Mouse (Mus musculus): ENCODE results near the gene Rfx8. TPM values are rescaled to one million over a fixed set of nuclear protein-coding genes. Genes with fewer than 3 reads are reported as not detected.

Rfx8 gene
- total RNA-seq, 1 experiment from 2014 or later, result 0.65 TPM

- peak; percentile 12 to 56; a peak in 1 of 4 replicates for ATAC-seq (replicated peaks in 1 of 2; ENCODE audit: insufficient read depth in 1 of 2, low FRiP score in 2 of 2, low TSS enrichment in 1 of 2, low read depth in 1 of 2, poor library complexity in 2 of 2, severe bottlenecking in 2 of 2)
Measured at GRCm38 (mm10) chr1:39636196-39636595, 84.6 kb downstream of the Rfx8 start.

DNA sequence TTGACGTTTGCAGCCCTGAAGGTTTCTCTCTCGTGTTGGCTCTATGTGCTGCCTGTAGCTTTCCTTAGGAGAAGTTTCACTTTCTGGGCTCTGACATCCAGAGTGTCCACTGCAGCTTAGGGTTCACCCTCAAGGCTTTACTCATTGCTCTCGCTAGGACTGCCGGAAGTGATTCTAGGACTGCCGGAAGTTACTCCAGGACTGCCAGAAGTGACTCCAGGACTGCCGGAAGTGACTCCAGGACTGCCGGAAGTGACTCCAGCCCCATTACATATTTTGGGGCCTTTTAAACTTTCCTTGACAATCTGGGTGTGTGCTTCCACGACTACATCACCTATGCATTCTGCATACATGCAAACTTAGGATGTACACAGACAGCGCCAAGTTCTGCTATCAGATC is 92.2 kb downstream of the Rfx8 start:
- ATAC-seq (replicated peaks in 1 of 2; ENCODE audit: insufficient read depth in 1 of 2, low FRiP score in 2 of 2, low TSS enrichment in 1 of 2, low read depth in 1 of 2, poor library complexity in 2 of 2, severe bottlenecking in 2 of 2), result no peak

DNA sequence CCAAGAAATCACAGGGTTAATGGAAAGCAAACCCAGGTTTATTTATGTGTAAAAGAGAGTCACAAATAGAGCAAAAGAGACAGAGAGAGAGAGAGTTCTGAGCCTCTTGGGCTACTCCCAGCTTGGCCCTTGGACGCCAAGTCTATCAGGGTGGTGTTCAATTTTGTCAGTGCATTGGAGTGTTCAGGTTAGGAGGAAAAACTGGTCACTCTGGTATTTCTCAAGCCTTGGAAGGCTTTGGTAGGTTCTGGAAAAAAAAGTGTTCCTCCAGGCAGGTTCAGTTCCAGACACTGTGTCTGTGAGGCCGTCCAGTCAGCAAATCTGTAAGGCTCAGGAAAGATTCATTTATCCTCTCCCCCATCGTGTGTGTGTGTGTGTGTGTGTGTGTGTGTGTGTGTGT is 95.3 kb downstream of the Rfx8 start:
- no peak for ATAC-seq (replicated peaks in 1 of 2; ENCODE audit: insufficient read depth in 1 of 2, low FRiP score in 2 of 2, low TSS enrichment in 1 of 2, low read depth in 1 of 2, poor library complexity in 2 of 2, severe bottlenecking in 2 of 2)

- ATAC-seq (replicated peaks in 1 of 2; ENCODE audit: insufficient read depth in 1 of 2, low FRiP score in 2 of 2, low TSS enrichment in 1 of 2, low read depth in 1 of 2, poor library complexity in 2 of 2, severe bottlenecking in 2 of 2), result no peak
Measured at GRCm38 (mm10) chr1:39623729-39624128, 97.1 kb downstream of the Rfx8 start.

DNA sequence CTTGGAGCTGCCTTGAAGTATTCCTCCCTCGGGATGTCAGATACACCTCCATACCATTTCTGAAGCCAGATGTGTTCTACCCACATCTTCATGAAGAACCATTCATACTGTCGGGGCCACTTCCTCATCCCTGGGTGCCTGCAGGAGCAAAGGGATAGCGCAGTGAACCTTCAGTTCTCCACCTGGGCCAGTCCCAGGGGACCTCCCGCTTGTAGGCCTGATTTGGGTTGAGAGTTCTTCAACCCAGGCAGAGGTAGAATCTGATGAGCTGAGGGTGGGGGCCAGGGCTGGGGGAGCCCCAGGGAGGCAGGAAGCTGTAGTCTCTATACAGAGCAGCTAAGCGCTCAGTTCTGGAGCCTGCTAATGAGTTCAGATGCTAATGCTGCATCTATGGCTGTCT is 97.7 kb downstream of the Rfx8 start:
- ATAC-seq (replicated peaks in 1 of 2; ENCODE audit: insufficient read depth in 1 of 2, low FRiP score in 2 of 2, low TSS enrichment in 1 of 2, low read depth in 1 of 2, poor library complexity in 2 of 2, severe bottlenecking in 2 of 2), result no peak

DNA sequence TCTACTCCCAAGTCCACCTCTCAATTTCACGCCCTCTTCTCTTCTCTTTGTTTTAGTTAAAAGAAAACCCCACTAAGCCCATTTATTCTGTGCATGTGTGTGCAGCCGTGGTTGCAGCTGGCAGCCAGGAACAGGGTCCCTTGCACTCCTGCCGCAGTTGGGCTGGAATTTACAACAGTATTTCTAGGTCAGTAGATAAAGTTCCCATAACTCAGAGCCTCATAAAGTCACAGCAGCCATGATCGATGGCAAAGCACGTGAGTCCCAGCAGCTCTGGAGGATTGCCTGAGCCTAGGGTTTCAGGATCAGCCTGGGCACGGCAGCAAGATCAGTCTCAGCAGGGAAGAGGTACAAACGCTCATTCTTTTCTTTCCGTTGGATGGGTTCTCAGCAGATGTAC is 102.3 kb downstream of the Rfx8 start:
- no peak for ATAC-seq (replicated peaks in 1 of 2; ENCODE audit: insufficient read depth in 1 of 2, low FRiP score in 2 of 2, low TSS enrichment in 1 of 2, low read depth in 1 of 2, poor library complexity in 2 of 2, severe bottlenecking in 2 of 2)

DNA sequence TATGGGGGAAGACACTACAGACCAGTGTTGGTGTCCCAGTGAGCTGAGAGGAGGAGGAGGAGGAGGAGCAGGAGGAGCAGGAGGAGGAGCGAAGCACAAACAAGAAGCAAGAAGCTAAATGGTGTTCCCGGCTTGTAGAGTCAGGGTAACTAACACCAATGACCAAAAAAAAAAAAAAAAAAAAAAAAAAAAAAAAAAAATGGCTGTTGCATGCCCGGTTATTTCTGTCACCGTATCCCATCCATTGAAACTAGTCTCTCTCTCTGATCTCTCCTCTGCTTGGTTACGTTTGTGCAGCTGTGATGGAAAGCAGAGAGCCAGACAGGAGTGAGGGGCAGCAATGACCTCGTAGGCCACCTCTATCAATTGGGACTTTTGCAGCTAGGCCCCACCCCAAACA is 105.3 kb downstream of the Rfx8 start:
- no peak for ATAC-seq (replicated peaks in 1 of 2; ENCODE audit: insufficient read depth in 1 of 2, low FRiP score in 2 of 2, low TSS enrichment in 1 of 2, low read depth in 1 of 2, poor library complexity in 2 of 2, severe bottlenecking in 2 of 2)

Other genes with a start within 250 kb of the Rfx8 start
- 8.6 and 14.8 TPM in 2 replicates for gene Tbc1d8, start 242.2 kb downstream of the Rfx8 start, total RNA-seq (2017)
- gene Cnot11, start 186.0 kb downstream of the Rfx8 start, total RNA-seq (2017), result 35.9 and 46.1 TPM in 2 replicates
- 53.5 and 60.2 TPM in 2 replicates for gene Rnf149, start 143.6 kb downstream of the Rfx8 start, total RNA-seq (2017)
- gene Creg2, start 69.5 kb downstream of the Rfx8 start, total RNA-seq (2017), result not detected in 2 replicates
- gene Gm3646, start 84.3 kb upstream of the Rfx8 start, total RNA-seq (2017), result not detected in 2 replicates
- 222 and 231 TPM in 2 replicates for gene Map4k4, start 179.9 kb upstream of the Rfx8 start, total RNA-seq (2017)

Data from hematopoietic stem cell, adult 5-6 weeks (primary cell).